Mouse (Mus musculus) cortical plate, adult 2 months (tissue): ENCODE results near the gene Spata31d1d.
"Not testable (repeated sequence)": the region's sequence is repeated elsewhere in the genome, so short reads cannot be mapped to it uniquely, and the experiment has no call there.

Source experiments
- CTCF ChIP-seq: fragments of 200-500 bp; IDR thresholded peaks from 2 replicates; pipeline ENCODE4 v1.5.1; 2011; ENCODE audit warnings: mild to moderate bottlenecking, control low read depth, low read length; ENCODE audit not compliant: insufficient read depth; ENCODE audit errors: extremely low read depth
- POLR2A ChIP-seq: fragments of 200-500 bp; IDR thresholded peaks from 2 replicates; pipeline ENCODE4 v1.6.1; 2011; ENCODE audit warnings: mild to moderate bottlenecking, low read length, control low read depth; ENCODE audit not compliant: insufficient read depth; ENCODE audit errors: extremely low read depth

DNA sequence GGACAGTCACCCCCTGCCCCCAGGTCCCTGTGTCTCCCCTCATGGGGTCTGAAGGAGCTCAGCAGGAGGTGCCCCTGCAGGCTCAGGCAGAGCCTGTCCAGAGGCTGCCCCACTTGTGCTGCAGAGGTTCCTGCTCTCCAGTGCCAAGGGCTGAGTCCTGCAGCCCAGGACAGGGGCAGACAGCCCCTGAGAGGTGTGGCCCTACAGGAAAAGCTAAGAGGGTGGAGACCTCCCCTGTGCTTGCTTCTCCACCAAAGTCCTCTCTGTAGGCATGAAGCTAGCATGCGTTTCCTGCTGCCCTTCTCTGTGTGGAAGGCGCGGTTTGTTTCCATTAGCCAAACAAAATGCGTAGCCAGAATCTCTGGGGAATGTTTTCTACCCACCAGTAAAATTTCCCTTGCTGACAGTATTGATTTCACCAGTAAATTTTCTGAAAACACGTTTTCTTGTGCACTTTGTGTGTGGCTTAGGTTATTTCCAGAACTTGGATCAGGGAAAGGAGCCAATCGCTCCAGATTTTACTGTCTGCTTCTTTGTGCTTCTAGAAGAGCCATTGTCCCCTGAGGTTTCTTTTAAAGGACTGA lies 12.6 kb downstream of the Spata31d1d start:
- TF ChIP-seq CTCF, POLR2A: not testable (repeated sequence)
